Mouse (Mus musculus) megakaryocyte, embryonic 14.5 days (primary cell): ENCODE data around the gene Unc93a2. TPM values are rescaled to one million over a fixed set of nuclear protein-coding genes. Genes with fewer than 3 reads are reported as not detected.
"Not testable (repeated sequence)": the region's sequence is repeated elsewhere in the genome, so short reads cannot be mapped to it uniquely, and the experiment has no call there.

Experiments
- H3K27me3 ChIP-seq: replicated peaks from 2 replicates; pipeline ENCODE3; 2012; ENCODE audit warnings: inconsistent platforms
- H3K36me3 ChIP-seq: replicated peaks from 2 replicates; pipeline ENCODE3; 2012; ENCODE audit warnings: low read length, inconsistent platforms, mixed read lengths
- H3K4me1 ChIP-seq: 2 replicates; pipeline ENCODE4 v1.6.1; 2012; ENCODE audit warnings: inconsistent platforms
- H3K4me3 ChIP-seq: replicated peaks from 2 replicates; pipeline ENCODE3; 2012; ENCODE audit warnings: moderate library complexity, mild to moderate bottlenecking, inconsistent platforms
- H3K9me3 ChIP-seq: 2 replicates; pipeline ENCODE4 v1.6.1; 2012; ENCODE audit warnings: inconsistent platforms
- polyA plus RNA-seq: library from polyadenylated mRNA; stranded (reverse); fragments of >175 nt; gene quantifications from 2 replicates; pipeline ENCODE4 v1.2.3, GENCODE M21; 2012; ENCODE audit warnings: low replicate concordance; ENCODE audit not compliant: insufficient read depth

Unc93a2 gene
- polyA plus RNA-seq, 1 experiment, result not detected

DNA sequence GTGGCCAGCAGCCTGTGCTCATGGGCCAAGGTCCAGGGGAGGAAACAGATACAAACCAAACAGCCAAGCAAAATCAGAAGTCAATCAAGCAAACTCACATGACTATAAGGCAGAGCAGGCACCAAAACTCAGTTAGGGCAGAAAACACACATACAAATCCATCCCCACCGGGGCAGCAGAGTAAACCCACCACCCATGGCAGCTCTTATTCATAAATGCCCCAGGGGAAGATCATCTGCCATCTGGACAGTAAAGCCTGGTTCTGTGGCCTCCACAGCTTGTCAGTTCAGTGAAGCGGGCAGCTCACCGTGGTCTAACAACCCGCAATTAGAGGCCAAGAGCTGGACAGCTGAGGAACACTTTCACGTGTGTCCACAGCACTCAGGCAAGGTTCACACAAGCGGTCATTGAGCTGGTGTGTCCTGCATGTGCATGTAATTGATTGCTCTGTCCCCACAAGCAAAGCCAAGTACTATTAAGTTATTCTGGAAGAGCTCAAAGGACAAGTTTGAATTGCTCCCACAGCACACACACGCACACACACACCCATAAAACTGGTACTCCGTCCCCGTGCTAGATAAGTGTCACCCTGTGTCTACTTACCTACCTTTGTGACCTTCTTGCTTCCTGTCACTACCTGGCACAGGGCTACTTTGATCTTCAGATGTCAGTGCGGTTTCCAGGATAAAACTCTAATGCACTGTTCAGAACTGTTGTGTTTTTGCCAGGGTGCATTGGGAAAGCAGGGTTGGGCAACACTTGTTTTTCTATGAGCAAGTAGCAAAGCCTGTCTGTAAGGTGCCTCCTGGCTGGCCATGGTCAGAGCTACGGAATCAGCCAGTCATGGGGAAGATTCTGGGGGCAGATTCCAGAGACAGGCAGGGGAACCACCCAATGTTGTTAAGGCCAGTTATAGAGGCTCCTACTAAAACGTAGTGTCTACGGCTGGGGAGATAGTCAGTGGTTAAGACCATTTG is 1.8 kb downstream of the Unc93a2 start:
- H3K9me3 ChIP-seq, H3K4me1 ChIP-seq, H3K4me3 ChIP-seq, H3K27me3 ChIP-seq, H3K36me3 ChIP-seq: not testable (repeated sequence)

DNA sequence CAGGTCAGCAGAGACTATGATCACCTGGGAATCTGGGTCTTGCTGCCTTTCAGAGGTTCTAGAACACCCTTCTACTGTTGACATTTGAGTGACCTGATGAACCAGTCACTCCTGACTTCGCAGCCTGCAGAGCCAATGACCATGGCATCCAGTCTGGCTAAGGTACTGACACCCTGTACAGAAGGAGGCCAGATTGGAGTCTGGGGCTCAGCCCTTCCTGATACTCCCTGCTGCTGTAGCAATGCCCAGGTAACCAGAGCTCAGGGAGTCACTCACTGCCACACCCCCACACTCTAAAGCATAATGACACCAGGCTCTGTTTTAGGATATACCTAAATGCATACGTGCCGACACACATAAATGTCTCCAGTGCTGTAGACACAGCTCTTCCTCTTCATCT is 2.6 kb downstream of the Unc93a2 start:
- H3K4me1 ChIP-seq, H3K4me3 ChIP-seq, H3K36me3 ChIP-seq, H3K27me3 ChIP-seq, H3K9me3 ChIP-seq: not testable (repeated sequence)

DNA sequence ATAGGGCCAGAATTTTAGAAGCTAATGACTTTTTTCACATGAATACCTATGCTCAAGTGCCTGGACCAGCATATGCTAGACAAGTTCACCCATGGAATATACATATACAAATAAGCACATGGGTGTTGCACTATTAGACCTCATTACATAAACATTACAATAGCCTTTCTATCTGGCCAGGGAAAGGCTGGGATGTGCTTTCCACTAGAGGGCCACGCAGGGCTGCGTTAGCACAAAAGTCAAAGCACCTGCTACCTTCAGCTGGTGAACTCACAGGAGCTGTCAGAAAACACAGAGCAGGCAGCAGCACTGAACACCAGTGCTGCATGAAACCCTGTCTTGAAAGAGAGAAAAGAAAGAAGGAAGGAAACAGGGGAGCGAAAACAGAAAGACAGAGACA is 7.4 kb downstream of the Unc93a2 start:
- not testable (repeated sequence) for H3K4me1 ChIP-seq, H3K36me3 ChIP-seq, H3K4me3 ChIP-seq, H3K9me3 ChIP-seq, H3K27me3 ChIP-seq

DNA sequence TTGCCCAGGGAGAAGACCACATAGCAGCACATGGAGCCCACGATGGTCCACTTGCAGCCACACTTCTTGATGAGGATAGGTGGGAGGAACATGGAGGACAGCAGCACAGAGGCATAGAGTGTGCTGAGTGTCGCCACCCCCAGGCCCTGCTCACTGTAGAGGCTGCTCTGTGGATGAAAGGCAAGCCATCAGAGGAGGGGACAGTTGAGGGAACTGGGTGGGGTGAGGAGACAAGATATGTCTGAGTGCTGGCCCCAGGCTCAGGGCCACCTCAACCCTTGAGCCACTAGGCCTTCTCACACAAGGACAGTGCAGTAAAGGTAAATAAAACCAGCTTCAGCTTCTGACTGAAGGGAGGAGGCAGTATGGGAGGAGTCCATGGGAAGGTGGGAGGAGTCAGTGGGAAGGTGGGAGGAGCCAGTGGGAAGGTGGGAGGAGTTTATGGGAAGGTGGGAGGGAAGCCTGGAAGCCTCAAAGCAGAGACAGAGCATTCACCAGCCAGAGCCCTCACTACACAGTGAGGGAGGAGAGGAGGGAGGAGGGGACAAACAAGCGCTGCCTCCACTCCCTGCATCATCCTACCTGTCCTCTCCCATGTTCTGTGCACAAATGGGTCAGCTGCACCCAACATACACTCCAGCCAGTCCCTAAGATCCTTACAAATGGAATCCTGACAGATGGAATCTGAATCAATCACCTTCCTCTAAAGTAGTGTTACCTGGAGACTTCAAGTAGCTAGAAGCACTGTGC is 8.1 kb downstream of the Unc93a2 start:
- not testable (repeated sequence) for H3K36me3 ChIP-seq, H3K4me1 ChIP-seq, H3K9me3 ChIP-seq, H3K4me3 ChIP-seq, H3K27me3 ChIP-seq

DNA sequence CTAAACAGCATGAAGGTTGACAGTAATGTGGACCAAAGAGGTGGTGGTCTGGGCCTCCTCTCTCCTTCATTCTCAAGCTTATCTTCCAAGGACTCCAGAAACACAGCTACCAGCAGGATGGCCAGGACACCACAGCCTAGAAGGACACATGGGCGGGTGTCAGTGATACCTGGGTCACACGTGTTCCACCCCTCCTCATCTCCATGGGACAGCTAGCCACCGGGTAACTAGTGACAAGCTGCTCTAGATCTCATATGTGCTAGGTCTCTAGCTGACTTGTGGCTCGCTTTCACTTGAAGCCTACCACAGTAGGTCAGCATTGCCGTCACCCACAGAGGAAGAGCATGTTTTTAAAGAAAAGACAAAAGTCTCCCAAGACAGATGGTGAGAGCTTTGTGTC is 13.4 kb downstream of the Unc93a2 start, which contains the start of gene Gm49630:
Gene Gm49630, minus strand, starts transcription at position 101 of the 400 bp plus-strand sequence.
- H3K4me3 ChIP-seq, H3K36me3 ChIP-seq, H3K9me3 ChIP-seq, H3K27me3 ChIP-seq, H3K4me1 ChIP-seq: not testable (repeated sequence)

DNA sequence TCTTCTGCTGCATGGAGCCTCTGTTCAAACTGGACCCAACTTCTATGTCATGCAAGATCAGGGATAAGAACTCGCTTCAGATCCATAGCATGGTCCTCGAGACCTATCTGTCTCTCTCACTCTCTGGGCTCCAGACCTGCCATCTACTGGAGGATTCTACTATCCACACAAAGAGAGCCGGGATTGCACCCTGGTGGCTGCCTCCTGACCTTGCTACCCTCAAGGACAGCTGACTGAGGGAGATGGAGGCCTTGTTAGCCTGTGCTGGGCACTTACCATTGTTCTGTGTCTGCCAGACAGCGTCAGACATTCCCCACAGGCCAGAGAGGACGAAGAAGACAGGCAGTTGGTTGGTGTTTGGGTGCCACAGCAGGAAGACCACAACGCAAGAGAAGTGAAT is 15.9 kb downstream of the Unc93a2 start:
- H3K4me1 ChIP-seq, H3K27me3 ChIP-seq, H3K36me3 ChIP-seq, H3K4me3 ChIP-seq, H3K9me3 ChIP-seq: not testable (repeated sequence)

DNA sequence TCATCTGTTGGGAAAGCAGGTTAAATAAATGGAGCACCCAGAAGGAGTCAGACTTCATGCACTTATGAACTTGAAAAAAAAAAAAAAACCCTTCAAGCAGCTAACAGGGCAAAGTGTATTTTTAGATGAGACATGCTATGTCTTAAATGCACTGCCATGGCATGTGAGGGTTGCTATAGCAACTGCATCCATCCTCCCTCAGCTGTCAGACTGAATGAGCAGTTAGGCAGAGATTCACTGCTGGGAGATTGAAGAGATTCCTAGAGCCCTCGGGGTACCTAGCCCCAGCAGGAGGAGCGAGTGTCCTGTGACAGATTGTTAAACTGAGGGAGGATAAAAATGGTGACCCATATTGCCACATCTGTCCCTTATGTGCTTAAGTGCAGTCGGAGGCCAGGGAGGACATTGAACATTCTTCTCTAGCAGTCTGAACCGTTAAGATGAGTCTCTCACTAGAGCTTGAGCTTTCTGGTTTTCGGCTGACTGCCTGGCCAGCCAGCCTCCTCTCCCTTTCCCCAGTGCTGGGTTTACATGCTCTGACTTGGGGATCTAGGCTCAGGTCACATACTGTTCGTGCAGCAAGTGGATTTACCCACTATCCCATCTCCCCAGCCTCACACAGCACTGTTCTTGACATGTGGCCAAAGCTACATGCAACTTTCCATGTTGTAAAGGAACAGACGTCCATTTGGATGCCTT is 18.4 kb downstream of the Unc93a2 start:
- not testable (repeated sequence) for H3K4me1 ChIP-seq, H3K9me3 ChIP-seq, H3K27me3 ChIP-seq, H3K36me3 ChIP-seq, H3K4me3 ChIP-seq

DNA sequence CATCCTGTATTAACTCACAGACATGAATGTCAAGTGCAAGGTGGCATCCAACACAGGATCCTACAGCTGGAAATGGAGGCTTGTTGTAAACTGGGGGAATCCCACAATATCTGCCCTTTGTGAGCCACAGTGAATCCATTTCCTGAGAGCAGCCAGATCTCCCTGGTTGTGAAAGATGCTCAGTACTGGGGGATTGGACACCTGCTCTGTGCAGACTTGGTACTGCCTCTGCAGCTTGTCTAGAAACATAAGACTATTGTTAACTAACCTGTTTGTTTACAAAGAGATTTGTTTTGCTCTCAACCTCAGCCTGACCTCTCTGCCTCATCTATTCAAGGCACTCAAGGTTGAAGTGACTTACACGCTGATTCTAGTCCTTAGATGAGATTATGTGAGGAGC is 19.0 kb downstream of the Unc93a2 start:
- not testable (repeated sequence) for H3K36me3 ChIP-seq, H3K9me3 ChIP-seq, H3K4me3 ChIP-seq, H3K27me3 ChIP-seq, H3K4me1 ChIP-seq

DNA sequence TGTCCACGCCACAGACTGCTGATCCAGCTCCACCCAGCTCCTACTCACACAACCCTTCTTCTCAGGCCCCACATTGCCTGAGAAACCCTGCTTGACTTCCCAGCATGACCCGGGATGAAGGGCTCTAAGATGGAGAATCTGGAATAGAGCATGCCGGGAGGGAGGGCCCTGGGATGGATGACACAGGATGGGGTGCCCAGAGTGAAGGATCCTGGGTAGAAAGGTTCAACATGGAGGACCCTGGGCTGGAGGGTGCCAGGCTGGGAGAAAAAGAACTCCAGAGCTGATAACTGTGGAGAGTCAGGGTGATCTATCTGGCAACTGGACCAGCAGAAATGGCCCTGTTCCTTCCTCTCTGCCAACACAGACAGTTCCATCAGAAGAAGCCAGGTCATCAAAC is 19.6 kb downstream of the Unc93a2 start:
- not testable (repeated sequence) for H3K9me3 ChIP-seq, H3K4me1 ChIP-seq, H3K4me3 ChIP-seq, H3K36me3 ChIP-seq, H3K27me3 ChIP-seq

DNA sequence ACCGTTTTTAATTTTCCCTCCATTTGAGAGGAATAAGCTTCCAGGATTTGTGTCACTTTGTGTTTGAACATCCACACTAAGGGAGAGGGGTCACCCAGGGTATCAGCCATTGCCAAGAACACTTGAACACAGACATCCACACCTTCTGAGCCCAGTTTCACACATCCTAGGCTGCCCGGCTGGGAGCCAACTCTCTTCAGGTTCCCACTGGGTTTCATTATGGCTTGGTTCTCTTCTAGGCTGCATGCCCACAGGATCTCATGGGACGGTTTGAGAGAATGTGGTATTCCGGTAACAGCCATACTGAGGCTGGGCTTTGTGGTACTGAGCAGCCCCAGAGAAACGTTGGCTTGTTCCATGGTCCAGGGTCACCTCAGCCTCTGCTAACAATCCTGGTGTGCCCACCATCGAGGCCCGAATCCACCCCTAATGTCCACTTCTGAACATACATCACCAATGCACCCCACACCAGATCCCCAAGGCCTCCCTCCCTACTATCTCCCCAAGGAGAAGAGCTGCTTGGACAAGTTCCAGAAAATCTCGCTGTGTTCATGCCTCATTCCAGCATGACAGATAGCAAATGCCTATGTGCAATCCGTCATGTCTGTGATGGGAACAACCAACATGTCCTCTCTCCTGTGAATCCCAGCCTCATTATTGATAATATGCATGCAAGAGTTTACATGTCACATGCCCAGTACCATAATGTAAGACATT is 24.4 kb downstream of the Unc93a2 start:
- not testable (repeated sequence) for H3K27me3 ChIP-seq

DNA sequence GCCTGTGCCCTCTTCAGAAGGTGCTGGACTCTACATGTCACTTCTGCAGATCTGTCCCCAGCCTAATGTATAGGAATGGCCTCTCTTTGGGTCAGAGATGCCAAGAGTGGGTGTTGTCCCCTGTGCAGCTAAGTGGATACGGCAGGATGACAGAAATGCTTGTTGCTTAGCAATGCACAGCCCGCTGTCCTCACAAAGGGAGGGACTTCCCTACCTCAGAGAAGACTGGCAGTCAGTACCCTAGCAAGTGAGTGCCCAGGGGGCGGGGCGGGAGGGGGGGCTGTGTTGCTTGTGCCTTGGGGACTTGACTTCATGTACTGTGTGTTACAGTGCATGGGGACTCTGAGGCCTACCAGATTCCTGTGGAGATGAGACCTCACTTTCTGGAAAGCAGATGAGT is 25.5 kb downstream of the Unc93a2 start:
- not testable (repeated sequence) for H3K9me3 ChIP-seq, H3K36me3 ChIP-seq, H3K27me3 ChIP-seq

More for the DNA sequence above, 24.4 kb downstream of the Unc93a2 start:
- H3K9me3 ChIP-seq, H3K4me3 ChIP-seq, H3K4me1 ChIP-seq, H3K36me3 ChIP-seq: not testable (repeated sequence)

DNA sequence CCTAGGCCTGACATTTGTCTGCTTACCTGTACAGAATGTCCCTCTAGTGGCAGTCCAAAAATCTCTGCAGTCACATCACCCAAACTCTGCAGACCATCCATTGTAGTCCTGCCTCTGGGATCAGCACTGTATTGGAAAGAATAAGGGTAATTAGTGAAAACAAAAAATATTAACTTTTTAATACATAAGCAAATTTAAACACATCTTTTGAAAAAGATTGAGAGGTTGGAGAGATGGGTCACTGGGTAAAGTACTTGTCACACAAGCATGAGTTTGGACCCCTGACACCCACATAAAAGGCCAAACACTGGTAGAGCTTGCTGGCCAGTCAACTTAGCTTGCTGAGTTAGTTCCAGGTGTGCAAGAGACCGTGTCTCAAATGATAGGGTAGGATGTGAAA is 32.7 kb downstream of the Unc93a2 start, which contains the start of gene Ttll2:
Gene Ttll2, minus strand, starts transcription at position 101 of the 400 bp plus-strand sequence.
- not testable (repeated sequence) for H3K9me3 ChIP-seq, H3K4me3 ChIP-seq

More for the DNA sequence above, 25.5 kb downstream of the Unc93a2 start:
- not testable (repeated sequence) for H3K4me1 ChIP-seq, H3K4me3 ChIP-seq

DNA sequence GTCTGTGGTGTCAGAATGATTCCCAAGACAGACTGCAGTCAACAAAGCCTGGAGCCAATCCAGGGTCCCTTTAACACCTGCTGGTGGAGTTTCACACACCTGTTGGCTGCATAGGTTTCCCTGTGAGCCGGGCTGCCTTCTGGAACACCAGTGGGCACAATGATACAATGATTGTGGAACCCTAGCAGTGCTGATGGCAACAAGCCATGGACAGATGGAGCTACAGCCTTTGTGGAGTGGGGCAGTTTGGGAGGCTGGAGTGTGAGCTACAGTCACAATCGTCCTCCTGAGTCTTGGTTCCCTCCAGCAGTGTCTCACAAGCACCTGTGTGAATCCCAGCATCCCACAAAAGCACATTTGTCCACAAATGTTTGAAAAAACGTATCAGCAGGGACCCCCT is 36.5 kb downstream of the Unc93a2 start:
- H3K27me3 ChIP-seq, H3K36me3 ChIP-seq, H3K4me3 ChIP-seq, H3K4me1 ChIP-seq, H3K9me3 ChIP-seq: not testable (repeated sequence)

More for the DNA sequence above, 32.7 kb downstream of the Unc93a2 start, which contains the start of gene Ttll2:
- H3K36me3 ChIP-seq, H3K27me3 ChIP-seq, H3K4me1 ChIP-seq: not testable (repeated sequence)

DNA sequence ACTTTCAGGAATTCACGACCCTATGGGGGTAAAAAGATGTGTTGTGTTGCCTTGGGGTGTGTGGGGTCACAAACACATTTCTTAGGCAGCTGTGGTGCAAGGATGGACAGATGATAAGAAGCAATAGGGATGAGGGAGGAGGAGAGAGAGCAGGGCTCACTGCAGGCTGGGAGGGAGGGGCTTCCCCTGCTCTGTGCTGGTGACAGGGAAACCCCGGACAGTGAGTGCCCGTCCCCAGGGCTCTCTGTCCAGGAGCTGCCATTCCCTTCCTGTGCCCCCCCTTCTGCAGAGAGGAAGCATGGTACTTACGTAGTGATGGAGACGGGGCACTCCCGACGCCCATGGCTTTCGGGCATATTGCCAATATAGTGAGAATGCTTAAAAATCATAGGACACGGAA is 47.9 kb downstream of the Unc93a2 start:
- H3K4me3 ChIP-seq, H3K36me3 ChIP-seq, H3K9me3 ChIP-seq, H3K4me1 ChIP-seq, H3K27me3 ChIP-seq: not testable (repeated sequence)

DNA sequence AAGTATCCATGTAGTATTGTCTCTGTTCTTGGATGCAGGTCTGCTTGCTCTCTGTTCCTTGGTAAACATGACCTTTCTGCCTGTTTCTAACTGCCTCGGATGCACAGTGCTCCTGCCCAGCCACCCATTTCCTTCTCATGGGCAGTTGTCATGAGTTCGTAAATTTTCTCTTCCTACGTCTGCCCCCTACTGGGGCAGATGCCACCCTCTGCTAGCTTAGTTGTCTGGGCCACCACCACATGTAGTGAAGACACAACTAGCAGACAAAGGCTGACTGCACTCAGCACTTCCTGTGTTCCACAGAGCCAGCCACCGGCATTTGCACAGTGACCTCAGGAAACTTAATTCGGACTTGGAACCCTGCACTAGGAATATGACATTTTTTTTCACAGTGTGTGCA is 52.5 kb downstream of the Unc93a2 start:
- H3K4me3 ChIP-seq, H3K4me1 ChIP-seq, H3K27me3 ChIP-seq: not testable (repeated sequence)

More for the DNA sequence above, 52.5 kb downstream of the Unc93a2 start:
- not testable (repeated sequence) for H3K9me3 ChIP-seq, H3K36me3 ChIP-seq
